Mouse (Mus musculus): Measurements from ENCODE around the gene Slc7a4.

- TF ChIP-seq ZNF384 (IDR thresholded peaks at IDR 0.05; ENCODE audit: low read depth, low read length) (no peak), ZMIZ1 (IDR thresholded peaks at IDR 0.05; ENCODE audit: low read depth, low read length) (no peak), CTCF (conservative IDR thresholded peaks at IDR 0.05 in 1 of 2, IDR thresholded peaks at IDR 0.05 in 1 of 2; ENCODE audit: low read depth in 2 of 2, low read length in 2 of 2) (no peak), MXI1 (IDR thresholded peaks at IDR 0.05; ENCODE audit: low read depth, low read length) (no peak), POLR2AphosphoS2 (IDR thresholded peaks at IDR 0.05; ENCODE audit: low read depth, low read length) (no peak), MAX (IDR thresholded peaks at IDR 0.05; ENCODE audit: low read length) (no peak), POLR2A (IDR thresholded peaks at IDR 0.05; ENCODE audit: low read depth, low read length) (no peak), CHD2 (IDR thresholded peaks at IDR 0.05; ENCODE audit: low read length) (no peak)
Observed at GRCm38 (mm10) chr16:17575870-17576824, 6.9 kb downstream of the Slc7a4 start.
